Mouse (Mus musculus): Measurements from ENCODE around the gene Fgf2.

The Fgf2 gene

GRCm38 (mm10) chr3:37407598-37407997 is 59.5 kb downstream of the Fgf2 start:
- intact Hi-C loops (cut with DNase I): no loop called here

- intact Hi-C loops (cut with DNase I): loop anchor here (5.0 to 10.0 kb wide), 3 partner anchors 71 to 189 kb away; no protein-coding TSS in a partner anchor
Observed at GRCm38 (mm10) chr3:37413446-37413845, 65.3 kb downstream of the Fgf2 start.

GRCm38 (mm10) chr3:37414413-37414960 is 66.3 kb downstream of the Fgf2 start:
- intact Hi-C loops (cut with DNase I): loop anchor here (5.0 to 10.0 kb wide), 3 partner anchors 72 to 190 kb away; no protein-coding TSS in a partner anchor

GRCm38 (mm10) chr3:37418341-37418740 is 70.2 kb downstream of the Fgf2 start:
- intact Hi-C loops (cut with DNase I): loop anchor here (10.0 kb wide), 1 partner anchor 194 kb away; no protein-coding TSS in a partner anchor

GRCm38 (mm10) chr3:37418961-37419457 is 70.9 kb downstream of the Fgf2 start:
- intact Hi-C loops (cut with DNase I): loop anchor here (10.0 kb wide), 1 partner anchor 194 kb away; no protein-coding TSS in a partner anchor

- intact Hi-C loops (cut with DNase I): loop anchor here (10.0 kb wide), 1 partner anchor 195 kb away; no protein-coding TSS in a partner anchor
Observed at GRCm38 (mm10) chr3:37419458-37419991, 71.4 kb downstream of the Fgf2 start, which contains the start of gene Spata5. Spata5 (plus strand) TSS chr3:37419896.

GRCm38 (mm10) chr3:37420072-37420471 is 71.9 kb downstream of the Fgf2 start, which contains the start of gene Nudt6:
Nudt6 (minus strand) TSS chr3:37420211.
- intact Hi-C loops (cut with DNase I): no loop called here

GRCm38 (mm10) chr3:37420641-37421040 is 72.5 kb downstream of the Fgf2 start:
- intact Hi-C loops (cut with DNase I): no loop called here

GRCm38 (mm10) chr3:37421179-37421578 is 73.0 kb downstream of the Fgf2 start:
- intact Hi-C loops (cut with DNase I): no loop called here

- intact Hi-C loops (cut with DNase I): no loop called here
Observed at GRCm38 (mm10) chr3:37426069-37426468, 77.9 kb downstream of the Fgf2 start.

- intact Hi-C loops (cut with DNase I): no loop called here
Observed at GRCm38 (mm10) chr3:37430359-37430758, 82.2 kb downstream of the Fgf2 start.

GRCm38 (mm10) chr3:37439770-37440169 is 91.6 kb downstream of the Fgf2 start:
- intact Hi-C loops (cut with DNase I): no loop called here

GRCm38 (mm10) chr3:37443409-37443808 is 95.3 kb downstream of the Fgf2 start:
- intact Hi-C loops (cut with DNase I): no loop called here

GRCm38 (mm10) chr3:37455992-37456391 is 107.8 kb downstream of the Fgf2 start:
- intact Hi-C loops (cut with DNase I): no loop called here
